Mouse (Mus musculus) fibroblast of lung, adult 2 months (primary cell): ENCODE measurements around the gene Syt16.

ENCODE experiments used
- DNase-seq: peaks from one replicate; pipeline ENCODE4 v3.0.0-alpha.2; 2011; ENCODE audit warnings: low read depth

Syt16 gene

DNA sequence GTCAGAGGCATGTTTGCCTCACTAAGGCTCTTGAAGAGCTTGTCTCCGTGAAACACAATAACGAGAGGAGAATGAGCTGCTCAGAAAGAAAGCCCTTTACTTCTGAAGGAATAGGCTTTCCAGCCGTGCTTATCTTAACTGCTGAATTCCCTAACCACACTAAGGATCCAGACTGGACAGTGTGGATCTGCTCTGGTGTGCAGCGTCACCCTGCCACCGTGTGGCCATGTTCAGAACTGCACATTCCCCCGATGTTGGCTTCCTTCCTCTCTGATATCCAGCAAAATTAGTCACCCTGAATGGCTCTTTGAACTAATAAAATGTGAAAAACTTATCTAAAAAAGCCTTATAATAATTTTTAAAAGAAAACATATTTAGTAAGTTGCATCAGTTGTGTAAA, 16.3 kb downstream of the Syt16 start:
- DNase-seq = peak; percentile 59

GRCm38 (mm10) chr12:74014739-74015270, 17.3 kb downstream of the Syt16 start:
- no peak for DNase-seq

GRCm38 (mm10) chr12:74015491-74015890, 18.0 kb downstream of the Syt16 start:
- no peak for DNase-seq

GRCm38 (mm10) chr12:74023260-74023659, 25.8 kb downstream of the Syt16 start:
- no peak for DNase-seq

- DNase-seq = no peak
Measured at GRCm38 (mm10) chr12:74024912-74025311, 27.5 kb downstream of the Syt16 start.

DNA sequence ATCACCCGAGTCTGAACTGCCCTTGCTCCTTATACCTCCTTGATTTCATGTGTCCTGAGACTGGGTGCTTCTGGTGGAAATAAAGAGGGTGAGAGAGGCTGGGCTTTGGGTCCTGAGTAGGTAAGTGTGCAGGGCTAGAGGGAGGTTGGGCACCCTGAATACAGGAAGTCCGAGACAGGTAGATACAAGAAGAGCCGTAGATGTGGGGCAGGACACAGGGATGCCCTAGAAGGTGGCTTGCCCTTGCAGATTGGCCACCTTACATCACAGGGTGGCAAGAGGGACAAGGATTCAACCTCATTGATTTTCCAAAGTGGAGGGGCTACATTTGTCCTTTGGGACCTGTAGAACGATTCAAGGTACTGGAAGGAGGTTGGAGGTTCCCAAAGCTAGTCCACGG, 45.8 kb downstream of the Syt16 start:
- DNase-seq = no peak

DNA sequence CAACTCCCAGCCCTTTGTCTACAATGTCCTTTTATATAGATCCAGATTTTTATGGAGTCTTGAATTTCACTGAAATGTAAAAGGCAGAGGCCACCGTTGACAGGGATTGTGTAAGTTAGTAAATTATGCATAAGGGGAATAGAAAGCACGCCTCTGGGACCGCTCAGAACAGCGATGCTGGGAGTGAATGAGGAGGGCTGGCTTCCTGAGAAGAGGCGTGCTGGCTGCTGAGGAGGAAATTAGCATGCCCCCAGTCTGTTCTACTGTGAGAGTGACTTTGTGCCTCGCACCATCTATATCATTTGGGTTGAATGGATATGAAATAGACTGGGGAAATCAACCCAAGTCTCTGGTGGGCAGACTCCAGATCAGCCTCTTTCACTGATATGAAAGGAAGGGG, 46.3 kb downstream of the Syt16 start:
- DNase-seq = no peak

GRCm38 (mm10) chr12:74044241-74044640, 46.8 kb downstream of the Syt16 start:
- DNase-seq = no peak

DNA sequence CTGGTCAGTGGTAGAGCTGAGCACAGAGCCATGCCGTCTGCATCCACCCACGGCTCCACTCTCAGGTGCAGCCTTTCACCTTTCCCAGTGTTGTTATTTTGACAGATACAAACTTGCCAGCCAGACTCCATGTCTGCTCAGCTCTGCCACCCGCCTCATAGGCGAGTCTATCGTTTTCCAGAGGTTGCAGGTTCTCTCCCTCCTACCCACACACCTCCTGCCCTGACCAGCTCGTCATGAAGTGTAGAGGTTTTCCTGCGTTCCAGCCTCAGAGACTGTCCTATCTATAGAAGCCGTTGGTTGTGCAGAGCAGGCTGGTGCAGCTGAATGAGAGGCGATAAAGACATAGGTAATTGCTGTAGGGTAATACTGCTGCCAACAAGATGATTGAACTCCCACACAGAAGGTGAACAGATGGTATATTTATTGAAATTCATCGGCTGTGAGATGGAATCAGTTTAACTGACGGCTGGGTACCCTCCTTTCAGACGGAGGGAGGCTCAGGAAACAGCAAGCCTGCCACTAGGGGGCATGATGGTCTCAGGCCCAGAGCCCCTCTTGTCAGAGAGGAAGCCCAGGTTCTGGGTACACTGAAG, 58.0 kb downstream of the Syt16 start:
- DNase-seq = peak; percentile 3

DNA sequence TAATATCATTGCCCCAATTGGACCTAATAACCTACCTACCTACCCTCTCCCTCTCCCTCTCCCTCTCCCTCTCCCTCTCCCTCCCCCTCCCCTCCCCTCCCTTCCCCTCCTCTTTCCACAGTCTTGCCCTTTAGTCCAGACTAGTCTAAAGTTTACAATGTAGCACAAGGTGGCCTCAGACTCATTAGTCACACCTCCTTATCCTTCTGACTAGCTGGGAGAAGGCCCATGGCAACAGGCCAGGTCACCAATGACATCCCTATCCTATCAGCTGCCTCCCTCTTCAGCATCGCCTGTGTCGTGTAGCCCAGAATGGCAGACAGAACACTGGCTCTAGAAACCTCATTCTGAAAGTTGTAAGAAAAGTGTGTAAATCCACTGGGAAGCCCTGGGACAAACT, 58.7 kb downstream of the Syt16 start:
- no peak for DNase-seq

DNA sequence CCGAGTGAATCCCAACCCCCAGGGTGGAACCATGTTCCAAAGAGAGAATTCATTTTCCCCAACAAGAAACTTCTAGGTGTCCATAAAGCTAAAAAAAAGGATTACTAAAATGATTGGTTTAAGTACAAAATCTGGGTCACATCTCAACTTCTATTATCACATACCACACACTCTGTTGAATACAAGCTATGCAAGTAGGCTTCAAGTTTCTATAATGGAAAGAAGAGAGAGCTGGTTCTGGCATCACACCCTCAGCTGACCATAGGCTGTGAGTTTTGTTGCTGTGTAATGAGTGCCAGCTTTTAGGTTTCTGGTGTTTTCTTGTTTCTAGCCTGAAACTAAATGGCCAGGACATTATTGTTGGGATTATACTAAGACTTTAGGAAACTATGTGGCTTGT, 65.1 kb downstream of the Syt16 start:
- no peak for DNase-seq

GRCm38 (mm10) chr12:74068912-74069311, 71.5 kb downstream of the Syt16 start:
- no peak for DNase-seq

GRCm38 (mm10) chr12:74075590-74075989, 78.1 kb downstream of the Syt16 start:
- DNase-seq = no peak

GRCm38 (mm10) chr12:74076091-74076490, 78.6 kb downstream of the Syt16 start:
- DNase-seq = no peak

GRCm38 (mm10) chr12:74081122-74081521, 83.7 kb downstream of the Syt16 start:
- DNase-seq = no peak

GRCm38 (mm10) chr12:74084389-74084788, 86.9 kb downstream of the Syt16 start:
- DNase-seq = no peak

DNA sequence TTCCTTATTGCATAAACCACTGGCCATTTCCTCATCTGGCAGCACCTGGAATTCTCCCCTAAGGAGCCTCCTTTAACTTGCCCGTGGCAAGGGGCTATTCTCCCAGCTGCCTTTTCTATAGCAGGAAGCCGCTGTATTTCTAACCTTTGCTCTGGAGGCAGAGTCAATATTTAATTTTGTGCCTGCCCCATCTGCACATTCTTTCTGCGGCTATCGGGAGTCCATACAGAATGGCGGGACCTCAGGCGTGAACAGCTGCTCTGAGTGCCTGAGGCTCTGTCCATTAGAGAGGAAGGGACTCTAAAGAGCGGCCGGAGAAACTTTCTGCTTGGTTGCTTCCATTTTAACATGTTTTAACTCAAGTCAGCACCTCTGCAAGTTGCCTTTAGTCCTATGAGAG, 89.6 kb downstream of the Syt16 start:
- DNase-seq = no peak

- DNase-seq = no peak
Measured at GRCm38 (mm10) chr12:74089342-74090131, 92.1 kb downstream of the Syt16 start.

DNA sequence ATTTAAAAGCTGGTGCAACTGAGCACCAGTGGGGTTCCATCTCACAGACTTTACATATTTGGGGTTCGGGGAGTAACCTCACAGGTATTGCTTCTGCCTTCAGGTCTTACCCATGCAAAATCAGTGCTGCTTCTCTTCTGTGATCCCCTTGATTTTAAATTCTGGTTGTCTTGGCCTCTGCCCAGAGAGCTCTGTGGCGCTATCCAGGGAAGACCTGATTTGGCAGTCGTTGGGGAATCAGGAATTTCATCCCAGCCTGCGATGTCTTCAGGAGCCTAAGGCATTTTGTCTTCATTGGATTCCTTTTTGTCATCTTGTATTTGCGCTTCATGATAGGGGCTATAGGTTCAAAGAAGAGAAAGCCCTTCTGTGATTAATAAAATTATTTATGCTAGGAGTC, 95.1 kb downstream of the Syt16 start:
- DNase-seq = no peak

- peak; percentile 0 for DNase-seq
Measured at GRCm38 (mm10) chr12:74093110-74093509, 95.6 kb downstream of the Syt16 start.

GRCm38 (mm10) chr12:74094701-74095100, 97.2 kb downstream of the Syt16 start:
- no peak for DNase-seq

GRCm38 (mm10) chr12:74098572-74099290, 101.3 kb downstream of the Syt16 start:
- DNase-seq = no peak
